Mouse (Mus musculus): ENCODE data around the gene Ap1ar. TPM values are rescaled to one million over a fixed set of nuclear protein-coding genes. Genes with fewer than 3 reads are reported as not detected.
A peak's percentile ranks its signal among the peaks of the same experiment; 100 is the strongest.
"Not testable (repeated sequence)": the region's sequence is repeated elsewhere in the genome, so short reads cannot be mapped to it uniquely, and the experiment has no call there.

Ap1ar gene
- total RNA-seq, 2 experiments from 2014 or later: 77.9 to 83.1 TPM

DNA sequence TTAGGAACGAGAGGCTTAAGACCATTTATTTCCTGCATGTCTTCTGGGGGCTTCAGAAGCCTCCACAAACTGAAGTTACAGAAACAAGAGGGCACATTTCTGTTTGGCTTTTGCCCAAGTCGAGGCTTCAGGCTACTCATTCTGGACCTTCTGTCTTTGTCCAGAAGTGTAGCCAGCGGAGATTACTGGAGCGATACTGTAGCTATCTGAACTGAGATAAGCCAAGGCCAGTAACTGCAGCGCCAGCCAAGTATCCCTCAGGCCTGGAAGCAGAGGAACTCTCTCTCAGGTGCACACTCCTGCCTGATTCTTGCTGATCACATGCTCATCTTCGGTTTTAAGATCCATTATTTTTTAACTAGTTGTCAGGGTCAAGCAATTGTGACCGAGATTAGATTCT, 49.3 kb downstream of the Ap1ar start:
- Histone ChIP-seq H3K27ac (no peak overlapping the region), H3K4me3 (no peak overlapping the region)
- DNase-seq (ENCODE audit: low spot score in 2 of 2): no peak
- no peak for TF ChIP-seq CTCF (conservative IDR thresholded peaks at IDR 0.05)

DNA sequence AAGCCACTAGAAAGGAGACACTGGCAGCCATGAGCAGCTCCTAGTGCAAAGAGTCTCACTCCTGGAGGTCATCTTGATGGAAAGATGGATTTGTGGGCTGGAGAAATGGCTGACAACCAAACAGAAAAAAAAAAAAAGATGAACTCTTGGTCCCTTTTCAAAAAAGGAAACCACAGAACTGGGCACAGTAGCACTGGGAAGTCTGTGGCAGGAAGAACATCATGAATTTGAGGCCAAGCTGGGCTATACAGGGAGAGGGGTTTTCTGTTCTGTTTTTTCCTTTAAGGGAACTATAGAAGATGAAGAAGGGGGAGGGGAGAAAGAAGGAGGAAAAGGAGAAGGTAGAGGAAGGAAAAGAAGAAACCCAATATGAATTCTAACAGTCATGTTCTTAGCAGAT, 50.3 kb downstream of the Ap1ar start:
- no peak for DNase-seq (ENCODE audit: low spot score in 2 of 2)

DNA sequence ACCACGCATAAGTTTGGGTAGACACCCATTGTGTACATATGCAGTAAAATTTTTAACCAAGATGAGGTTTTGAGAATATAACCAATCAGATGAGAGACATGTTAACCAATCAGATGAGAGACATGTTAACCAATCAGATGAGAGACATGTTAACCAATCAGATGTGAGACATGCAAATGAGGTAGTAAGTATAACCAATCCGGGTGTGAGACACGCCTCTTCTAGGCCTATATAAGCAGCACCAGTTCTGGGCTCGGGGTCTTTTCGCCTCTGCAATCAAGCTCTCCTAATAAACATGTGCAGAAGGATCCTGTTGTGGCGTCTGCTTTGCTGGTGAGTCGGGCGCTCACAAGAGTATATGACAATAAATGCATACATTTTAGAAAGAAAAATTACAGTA, 53.6 kb downstream of the Ap1ar start:
- not testable (repeated sequence) for H3K4me3 ChIP-seq; DNase-seq (ENCODE audit: low spot score in 2 of 2)

More for the DNA sequence above, 50.3 kb downstream of the Ap1ar start:
- no peak for TF ChIP-seq CTCF (conservative IDR thresholded peaks at IDR 0.05)
- no peak overlapping the region for H3K27ac ChIP-seq
- H3K4me3 ChIP-seq: no peak overlapping the region

DNA sequence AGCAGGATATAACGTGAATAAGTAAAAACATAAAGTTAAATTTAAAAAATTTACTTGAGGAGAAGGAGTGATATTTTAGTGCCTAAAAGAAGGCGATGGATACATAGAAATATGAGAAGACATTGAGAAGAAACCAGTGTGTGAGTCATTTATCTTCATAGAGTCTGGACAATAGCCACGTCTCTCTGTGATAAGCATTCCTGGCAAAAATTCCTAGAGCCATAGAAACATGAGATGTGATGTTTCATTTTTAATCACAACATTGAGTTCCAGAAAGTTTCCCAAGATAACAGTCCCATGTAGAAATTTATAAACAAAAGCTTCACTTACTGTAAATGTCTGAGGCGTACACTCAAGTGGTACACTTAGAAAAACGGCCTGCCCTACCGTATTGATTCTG, 54.4 kb downstream of the Ap1ar start:
- Histone ChIP-seq H3K4me3 (no peak overlapping the region), H3K27ac (no peak overlapping the region)
- no peak for DNase-seq (ENCODE audit: low spot score in 2 of 2)
- TF ChIP-seq CTCF (conservative IDR thresholded peaks at IDR 0.05): no peak

More for the DNA sequence above, 53.6 kb downstream of the Ap1ar start:
- H3K27ac ChIP-seq: not testable (repeated sequence)

DNA sequence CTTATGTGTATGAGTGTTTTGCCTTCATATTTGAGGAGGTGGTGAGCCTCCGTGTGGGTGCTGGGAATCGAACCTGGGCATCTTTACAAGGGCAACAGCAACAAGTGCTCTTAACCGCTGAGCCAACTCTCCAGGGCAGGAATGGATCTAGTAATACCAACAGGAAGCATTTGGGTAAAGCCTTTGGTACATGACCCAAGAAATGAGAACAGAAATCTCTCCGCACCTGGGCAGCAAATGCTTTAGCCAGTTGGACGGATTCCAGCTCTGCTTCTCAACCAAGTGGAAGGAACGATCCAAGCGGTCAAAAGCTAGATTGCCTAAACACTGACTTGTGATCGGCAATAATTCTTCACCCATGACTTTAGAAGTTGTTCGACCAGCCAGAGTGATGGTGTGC, 56.4 kb downstream of the Ap1ar start:
- no peak for TF ChIP-seq CTCF (conservative IDR thresholded peaks at IDR 0.05)

DNA sequence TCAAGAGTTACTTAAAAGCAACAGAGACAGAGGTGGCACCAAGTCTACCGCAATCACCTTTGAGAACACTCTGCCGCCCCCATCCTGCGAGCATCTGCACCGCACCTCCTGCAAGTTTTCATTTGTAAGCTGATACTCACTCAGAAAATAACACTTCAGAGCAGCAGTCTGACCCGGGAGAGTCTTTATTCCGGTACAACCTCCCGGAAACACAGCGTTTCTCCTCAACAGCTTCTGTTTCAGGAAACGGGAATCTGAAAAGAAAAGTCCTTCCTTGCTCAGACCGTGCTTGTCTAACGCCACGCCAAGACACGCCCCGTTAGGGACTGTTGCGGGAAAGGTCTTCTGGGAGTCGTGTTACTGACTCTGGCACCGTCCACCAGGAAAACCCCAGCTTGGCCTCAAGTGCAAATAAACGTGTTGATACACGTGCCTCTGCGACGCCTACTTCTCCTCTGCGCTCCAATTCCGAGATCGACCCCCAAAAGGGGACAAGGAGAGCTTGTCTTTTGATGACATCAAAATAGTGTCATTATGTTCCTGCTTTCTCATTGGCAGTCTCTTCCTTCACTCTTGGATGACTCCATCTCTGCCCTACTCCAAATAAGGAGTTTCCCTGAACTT, 57.2 kb downstream of the Ap1ar start, which contains the start of gene Alpk1:
Gene Alpk1, minus strand, starts transcription at position 507 of the 624 bp plus-strand sequence.
- H3K27ac ChIP-seq: peak within 1 kb of the TSS; percentile 69
- peak within 1 kb of the TSS; percentile 52 for H3K4me3 ChIP-seq
- peak; percentile 22 to 41 for DNase-seq (ENCODE audit: low spot score in 2 of 2)
- peak; percentile 71 for TF ChIP-seq CTCF (conservative IDR thresholded peaks at IDR 0.05)

More for the DNA sequence above, 56.4 kb downstream of the Ap1ar start:
- DNase-seq (ENCODE audit: low spot score in 2 of 2): no peak
- H3K27ac ChIP-seq: no peak overlapping the region
- H3K4me3 ChIP-seq: no peak overlapping the region

DNA sequence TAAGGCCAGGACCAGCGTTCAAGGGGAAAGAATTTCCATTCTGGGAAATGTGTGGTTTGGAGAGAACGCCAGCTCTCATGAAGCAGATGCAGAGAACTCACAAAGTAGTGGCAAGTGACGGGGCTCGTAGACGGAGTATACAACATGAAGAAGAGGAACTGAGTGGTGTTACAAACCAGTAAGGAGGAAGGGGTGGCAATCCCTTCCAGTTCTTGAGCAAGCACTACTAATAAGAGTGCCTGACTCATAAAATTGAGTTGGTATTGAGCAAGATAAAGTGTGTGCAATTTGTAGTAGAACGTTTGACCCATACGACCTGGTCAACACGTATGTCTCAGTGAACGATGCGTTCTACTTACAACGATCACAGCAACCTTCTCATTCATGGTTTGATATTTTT, 68.2 kb downstream of the Ap1ar start:
- no peak for TF ChIP-seq CTCF (conservative IDR thresholded peaks at IDR 0.05)
- no peak overlapping the region for H3K4me3 ChIP-seq
- no peak overlapping the region for H3K27ac ChIP-seq
- DNase-seq (ENCODE audit: low spot score in 2 of 2): no peak

DNA sequence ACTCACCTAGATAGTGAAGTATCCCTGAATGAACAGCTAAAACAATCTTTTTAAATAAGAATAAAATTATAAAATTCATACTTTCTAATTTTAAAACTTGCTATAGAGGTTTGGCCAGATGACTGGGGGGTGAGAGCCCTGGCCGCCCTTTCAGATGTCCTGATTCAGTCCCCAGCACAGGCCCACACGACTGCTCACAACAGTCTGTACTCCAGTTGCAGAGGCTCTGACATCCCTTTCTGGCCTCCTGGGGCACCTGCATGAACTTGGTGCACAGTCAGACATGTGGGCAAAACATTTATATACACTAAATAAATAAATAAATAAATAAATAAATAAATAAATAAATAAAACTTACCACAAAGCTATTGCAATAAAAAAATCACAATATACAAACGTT, 71.4 kb downstream of the Ap1ar start:
- no peak for TF ChIP-seq CTCF (conservative IDR thresholded peaks at IDR 0.05)
- no peak for DNase-seq (ENCODE audit: low spot score in 2 of 2)
- Histone ChIP-seq H3K4me3 (no peak overlapping the region), H3K27ac (no peak overlapping the region)

DNA sequence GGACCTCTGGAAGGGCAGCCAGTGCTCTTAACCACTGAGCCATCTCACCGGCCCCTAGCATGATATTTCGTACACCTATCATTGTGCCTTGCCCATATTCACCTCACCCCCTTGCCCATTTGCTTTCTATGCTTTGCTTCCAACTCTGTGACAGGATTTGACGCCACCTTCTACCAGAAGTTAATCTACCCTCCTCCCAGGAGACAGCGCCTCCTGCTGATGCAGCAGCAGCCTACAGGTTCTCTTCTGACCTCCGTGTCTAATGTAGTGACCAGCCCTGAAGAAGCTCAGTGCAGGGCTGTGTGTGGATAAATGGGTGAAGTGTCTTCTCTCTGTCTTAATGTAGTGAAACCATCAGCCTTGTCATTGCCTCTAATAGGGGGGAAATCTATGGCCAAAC, 72.8 kb downstream of the Ap1ar start:
- H3K4me3 ChIP-seq: no peak overlapping the region
- no peak overlapping the region for H3K27ac ChIP-seq
- peak; percentile 34; the same call in 1 of the 2 replicates for TF ChIP-seq CTCF (conservative IDR thresholded peaks at IDR 0.05)
- no peak for DNase-seq (ENCODE audit: low spot score in 2 of 2)

DNA sequence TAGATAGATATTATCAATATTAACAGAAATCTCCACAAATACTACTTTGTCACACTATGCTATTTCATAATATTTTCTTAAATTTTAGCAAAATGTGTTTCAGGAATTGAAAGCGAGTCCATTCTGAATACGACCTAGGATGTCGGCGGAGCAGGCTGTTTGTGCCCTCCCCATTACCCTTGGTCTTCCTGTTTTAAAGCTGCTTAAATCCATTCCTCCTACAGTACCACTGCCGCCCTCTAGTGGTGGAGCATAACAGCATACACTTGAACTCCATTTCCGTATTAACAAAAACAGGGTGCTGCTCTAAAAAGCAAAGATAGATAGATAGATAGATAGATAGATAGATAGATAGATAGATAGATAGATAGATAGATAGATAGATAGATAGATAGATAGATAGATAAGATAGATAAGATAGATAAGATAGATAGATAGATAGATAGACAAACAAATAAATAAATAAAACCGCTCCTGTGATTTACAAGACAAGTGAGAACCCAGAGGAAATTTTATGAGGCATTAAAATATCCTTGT, 74.2 kb downstream of the Ap1ar start:
- peak; percentile 62 to 84 for DNase-seq (ENCODE audit: low spot score in 2 of 2)
- TF ChIP-seq CTCF (conservative IDR thresholded peaks at IDR 0.05): peak; percentile 85
- H3K27ac ChIP-seq: no peak overlapping the region
- no peak overlapping the region for H3K4me3 ChIP-seq

DNA sequence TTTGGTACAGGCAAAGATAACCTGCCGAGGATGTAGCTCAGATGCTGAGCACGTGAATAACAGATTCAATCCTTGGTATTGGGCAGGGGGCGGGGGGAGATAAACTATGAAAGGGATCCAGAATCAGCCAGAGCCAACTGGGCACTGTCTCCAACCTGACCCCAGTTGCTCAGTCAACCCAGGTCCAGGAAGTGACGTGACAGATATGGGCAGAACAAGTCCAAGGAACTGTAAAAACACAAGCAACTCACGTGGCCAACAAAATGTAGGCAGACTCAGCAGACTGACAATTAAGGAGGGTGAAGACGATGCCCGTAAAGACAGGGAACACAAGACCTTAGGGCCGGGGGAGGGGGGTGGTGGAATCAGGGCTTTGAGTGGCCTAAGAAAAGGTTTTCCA, 74.9 kb downstream of the Ap1ar start:
- Histone ChIP-seq H3K4me3 (no peak overlapping the region), H3K27ac (no peak overlapping the region)
- no peak for TF ChIP-seq CTCF (conservative IDR thresholded peaks at IDR 0.05)
- no peak for DNase-seq (ENCODE audit: low spot score in 2 of 2)

DNA sequence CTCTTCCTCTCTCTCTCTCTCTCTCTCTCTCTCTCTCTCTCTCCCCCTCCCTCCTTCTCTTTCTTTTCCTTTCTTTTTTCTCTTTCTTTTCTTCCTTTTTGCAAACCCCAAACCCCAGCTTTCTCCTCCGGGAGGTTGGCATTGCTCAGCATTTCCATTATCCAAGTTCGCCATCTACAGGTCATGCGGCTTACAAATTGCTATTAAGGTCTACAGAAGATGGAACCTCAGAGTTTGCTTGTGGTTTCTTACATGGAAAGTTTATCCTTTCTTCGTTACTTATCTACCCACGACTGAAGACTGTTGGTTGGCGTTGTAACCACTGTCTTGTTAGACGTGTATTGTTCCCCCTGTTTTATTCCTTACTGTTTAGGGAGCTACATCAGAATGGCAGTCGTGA, 78.1 kb downstream of the Ap1ar start:
- peak; percentile 46 to 65 for DNase-seq (ENCODE audit: low spot score in 2 of 2)
- H3K27ac ChIP-seq: no peak overlapping the region
- TF ChIP-seq CTCF (conservative IDR thresholded peaks at IDR 0.05): peak; percentile 78
- H3K4me3 ChIP-seq: no peak overlapping the region

DNA sequence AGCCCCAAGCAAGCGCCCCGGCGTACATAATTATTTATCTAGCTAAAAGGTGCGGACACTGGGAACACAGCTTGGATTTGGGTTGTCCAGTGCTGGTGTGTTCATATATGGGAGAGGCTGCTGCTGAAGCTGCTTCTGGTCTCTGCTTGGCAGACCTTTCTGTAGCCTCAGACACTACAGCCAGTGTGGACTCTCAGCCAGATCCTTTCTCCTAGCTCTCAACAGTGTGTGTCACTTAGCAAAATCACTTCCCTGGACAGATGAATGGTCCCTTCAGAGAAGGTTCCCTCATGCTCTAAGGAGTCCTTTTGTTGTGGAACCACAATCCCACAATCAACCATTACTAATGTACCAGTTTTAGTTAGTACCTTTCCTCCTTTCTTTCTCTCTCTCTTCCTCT, 78.5 kb downstream of the Ap1ar start:
- Histone ChIP-seq H3K27ac (no peak overlapping the region), H3K4me3 (no peak overlapping the region)
- no peak for TF ChIP-seq CTCF (conservative IDR thresholded peaks at IDR 0.05)
- no peak for DNase-seq (ENCODE audit: low spot score in 2 of 2)

DNA sequence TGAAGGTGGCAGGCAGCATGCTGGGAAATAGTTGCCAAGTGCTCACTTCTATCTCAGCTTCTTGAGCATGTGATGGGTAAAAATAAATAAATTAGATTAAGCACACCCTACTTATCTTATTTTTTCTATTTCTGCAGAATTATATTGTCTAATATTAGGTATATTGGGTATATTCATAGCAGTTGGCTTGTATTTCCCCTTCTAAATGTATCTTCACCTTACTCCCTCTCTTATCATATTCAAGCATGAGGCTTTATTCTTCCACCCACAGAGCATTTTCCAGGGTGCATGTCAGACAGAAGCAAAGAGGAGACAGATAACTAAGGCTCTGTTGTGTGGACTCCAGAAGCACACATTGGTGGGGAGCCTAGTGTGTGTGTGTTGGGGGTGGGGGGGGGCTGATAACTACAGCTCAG, 79.4 kb downstream of the Ap1ar start:
- no peak for TF ChIP-seq CTCF (conservative IDR thresholded peaks at IDR 0.05)
- no peak for DNase-seq (ENCODE audit: low spot score in 2 of 2)
- H3K4me3 ChIP-seq: no peak overlapping the region
- no peak overlapping the region for H3K27ac ChIP-seq

Other genes starting within 250 kb of the Ap1ar start
- gene Neurog2, start 204.4 kb downstream of the Ap1ar start, total RNA-seq (2021): 1 to 10 TPM; 1.1 to 1.7 TPM
- gene Alpk1, start 57.0 kb downstream of the Ap1ar start, total RNA-seq (2021): 10 to 100 TPM in 1 of 2 experiments, 1 to 10 TPM in 1; 10.0 to 11.0 TPM
- 1 to 10 TPM; 6.2 to 6.9 TPM for gene Tifa, start 47.7 kb downstream of the Ap1ar start, total RNA-seq (2021)
- 1 to 10 TPM; 1.9 to 2.3 TPM for gene Fam241a, start 58.8 kb upstream of the Ap1ar start, total RNA-seq (2021)